Mouse (Mus musculus) spleen, adult 12 weeks (tissue): Measurements from ENCODE around the gene Fam69b.
A peak's percentile ranks its signal among the peaks of the same experiment; 100 is the strongest.

Source experiments
- DNase-seq: peaks from one replicate; pipeline ENCODE4 v3.0.0; 2022; ENCODE audit warnings: low spot score

Fam69b gene

DNA sequence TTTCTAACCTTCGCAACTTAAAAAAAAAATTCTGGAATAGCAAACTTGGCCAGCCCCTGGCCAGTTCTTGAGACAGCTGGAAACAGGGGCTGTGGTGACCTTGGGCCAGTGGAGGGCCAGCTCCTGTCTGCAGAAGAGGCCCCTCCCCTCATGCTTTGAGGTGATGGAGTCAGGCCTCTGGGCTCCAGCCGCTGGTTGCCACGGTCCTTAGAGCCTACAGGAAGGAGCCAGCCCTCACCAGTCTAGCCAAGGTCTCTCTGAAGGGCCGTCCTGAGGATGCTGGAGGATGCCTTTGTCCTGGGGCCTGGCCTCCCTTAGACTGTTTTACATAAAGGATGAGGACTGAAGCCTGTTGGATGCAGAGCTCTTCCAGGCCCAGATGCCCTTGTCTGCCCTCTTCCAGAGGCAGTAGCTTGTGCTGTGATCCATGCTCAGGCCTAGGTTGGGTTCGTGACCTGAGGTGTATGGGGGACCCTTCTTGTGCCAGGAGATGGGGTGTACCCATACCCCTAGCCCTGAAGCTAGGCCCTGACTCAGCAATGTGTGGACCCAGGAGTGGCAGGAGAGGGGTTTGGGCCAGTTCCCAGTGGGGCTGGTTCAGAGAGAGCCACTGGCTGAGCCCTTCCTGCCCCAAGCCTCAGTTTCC is 658 bp downstream of the Fam69b start:
- DNase-seq = no peak

DNA sequence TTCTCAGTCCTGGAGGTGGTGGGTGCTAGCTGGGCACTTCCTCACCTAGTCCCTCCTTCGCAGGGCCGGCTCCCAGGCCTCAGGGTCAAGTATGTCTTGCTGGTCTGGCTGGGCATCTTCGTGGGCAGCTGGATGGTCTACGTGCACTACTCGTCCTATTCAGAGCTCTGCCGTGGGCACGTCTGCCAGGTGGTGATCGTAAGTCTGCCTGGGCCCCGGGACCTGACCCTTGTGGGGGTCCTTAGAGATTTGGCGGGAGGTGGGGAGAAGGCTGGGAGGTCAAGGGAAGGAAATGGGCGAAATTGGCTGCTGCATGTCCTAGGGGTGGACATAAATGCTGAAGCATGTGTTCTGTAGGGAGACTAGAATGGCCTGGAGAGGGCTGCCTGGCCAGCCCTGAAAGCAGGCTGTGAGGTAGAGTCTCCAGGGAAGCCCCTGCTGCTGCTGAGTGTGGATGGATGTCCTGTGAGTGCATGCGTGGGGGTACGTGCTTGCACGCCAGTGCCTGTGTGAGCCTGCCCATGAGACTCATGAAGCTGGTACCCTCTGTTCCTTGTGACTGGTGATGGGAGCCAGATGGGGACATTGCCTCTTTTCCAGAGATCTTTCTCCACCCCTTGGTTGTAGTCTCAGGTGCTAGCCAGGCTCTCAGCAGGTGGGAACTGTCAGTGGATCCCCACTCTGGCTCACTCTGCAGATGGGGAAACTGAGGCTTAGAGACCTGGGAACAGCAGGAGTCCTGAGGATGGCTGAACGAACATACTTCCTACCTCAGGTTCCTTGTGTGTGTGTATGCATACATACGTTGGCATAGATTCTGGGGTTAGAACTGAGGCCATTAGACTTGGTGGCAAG is 4.5 kb downstream of the Fam69b start:
- no peak for DNase-seq

GRCm38 (mm10) chr2:26633953-26634530 is 5.8 kb downstream of the Fam69b start:
- DNase-seq = no peak

- DNase-seq = no peak
Measured at GRCm38 (mm10) chr2:26634629-26635488, 6.6 kb downstream of the Fam69b start.

DNA sequence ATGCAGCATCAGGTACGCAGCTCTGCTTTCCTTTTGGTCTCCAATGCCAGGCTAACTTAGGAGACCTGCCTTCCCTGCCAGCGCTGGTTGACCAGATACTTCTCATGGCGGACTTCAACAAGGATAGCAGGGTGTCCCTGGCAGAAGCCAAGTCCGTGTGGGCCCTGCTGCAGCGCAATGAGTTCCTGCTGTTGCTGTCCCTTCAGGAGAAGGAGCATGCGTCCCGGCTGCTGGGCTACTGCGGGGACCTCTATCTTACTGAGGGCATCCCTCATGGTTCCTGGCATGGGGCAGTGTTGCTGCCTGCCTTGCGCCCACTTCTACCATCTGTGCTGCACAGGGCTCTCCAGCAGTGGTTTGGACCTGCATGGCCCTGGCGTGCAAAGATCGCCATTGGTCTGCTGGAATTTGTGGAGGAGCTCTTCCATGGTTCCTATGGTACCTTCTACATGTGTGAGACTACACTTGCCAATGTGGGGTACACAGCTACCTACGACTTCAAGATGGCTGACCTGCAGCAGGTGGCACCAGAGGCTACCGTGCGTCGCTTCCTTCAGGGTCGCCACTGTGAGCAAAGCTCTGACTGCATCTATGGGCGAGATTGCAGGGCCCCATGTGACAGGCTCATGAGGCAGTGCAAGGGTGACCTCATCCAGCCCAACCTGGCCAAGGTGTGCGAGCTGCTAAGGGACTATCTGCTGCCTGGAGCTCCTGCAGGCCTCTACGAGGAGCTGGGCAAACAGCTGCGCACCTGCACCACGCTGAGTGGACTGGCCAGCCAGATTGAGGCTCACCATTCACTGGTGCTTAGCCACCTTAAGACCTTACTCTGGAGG is 7.5 kb downstream of the Fam69b start:
- no peak for DNase-seq

- no peak for DNase-seq
Measured at GRCm38 (mm10) chr2:26636325-26636635, 8.0 kb downstream of the Fam69b start.

DNA sequence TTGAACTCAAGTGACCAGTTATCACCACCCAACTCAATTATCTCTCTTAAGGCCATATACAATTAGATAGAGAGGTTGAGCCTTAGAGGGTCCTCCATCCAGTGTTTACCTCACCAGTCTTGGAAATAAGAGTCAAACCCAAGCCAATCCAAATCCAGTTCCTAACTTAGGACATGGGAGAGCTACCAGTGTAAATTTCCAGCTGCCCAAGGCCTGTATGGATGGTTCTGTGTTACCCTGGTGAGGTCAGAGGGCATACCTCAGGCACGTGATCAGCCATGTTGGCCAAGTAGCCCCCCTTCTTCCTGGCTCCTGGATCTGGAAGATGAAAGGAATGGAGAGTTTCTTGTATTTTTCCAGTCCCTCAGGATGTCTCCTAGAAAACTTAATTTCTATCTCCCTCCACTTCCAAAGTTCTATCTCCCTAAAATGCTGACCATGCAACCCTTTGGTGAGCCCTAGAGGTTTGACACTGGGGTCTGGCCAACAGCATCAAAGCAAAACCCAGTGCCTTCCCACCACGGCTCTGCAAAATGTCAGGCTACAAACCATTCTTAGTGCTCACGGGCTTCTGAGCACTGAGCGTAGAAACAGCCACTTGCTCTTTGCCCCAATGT is 9.2 kb downstream of the Fam69b start:
- DNase-seq = no peak

DNA sequence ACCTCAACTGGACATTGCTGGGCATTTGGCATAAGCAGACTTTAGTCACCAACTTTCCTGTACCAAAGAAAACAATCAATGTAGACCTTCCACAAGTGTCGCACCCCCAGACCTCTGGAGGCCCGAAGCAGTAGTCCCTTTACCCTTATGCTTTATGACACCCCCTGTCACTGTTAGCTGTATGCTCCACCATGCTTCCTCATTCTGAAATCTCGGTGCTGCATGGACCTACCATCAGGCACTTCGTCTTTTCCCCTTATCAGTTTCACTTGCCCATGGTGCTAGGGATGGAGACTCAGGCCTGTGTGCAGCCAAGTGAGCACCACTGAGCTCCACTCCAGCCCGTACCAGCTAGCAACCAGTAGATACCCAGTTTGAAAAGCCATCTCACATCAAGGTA is 9.8 kb downstream of the Fam69b start:
- DNase-seq = no peak

- DNase-seq = no peak
Measured at GRCm38 (mm10) chr2:26638572-26638971, 10.3 kb downstream of the Fam69b start.

GRCm38 (mm10) chr2:26639083-26639482 is 10.8 kb downstream of the Fam69b start:
- DNase-seq = peak; percentile 49

DNA sequence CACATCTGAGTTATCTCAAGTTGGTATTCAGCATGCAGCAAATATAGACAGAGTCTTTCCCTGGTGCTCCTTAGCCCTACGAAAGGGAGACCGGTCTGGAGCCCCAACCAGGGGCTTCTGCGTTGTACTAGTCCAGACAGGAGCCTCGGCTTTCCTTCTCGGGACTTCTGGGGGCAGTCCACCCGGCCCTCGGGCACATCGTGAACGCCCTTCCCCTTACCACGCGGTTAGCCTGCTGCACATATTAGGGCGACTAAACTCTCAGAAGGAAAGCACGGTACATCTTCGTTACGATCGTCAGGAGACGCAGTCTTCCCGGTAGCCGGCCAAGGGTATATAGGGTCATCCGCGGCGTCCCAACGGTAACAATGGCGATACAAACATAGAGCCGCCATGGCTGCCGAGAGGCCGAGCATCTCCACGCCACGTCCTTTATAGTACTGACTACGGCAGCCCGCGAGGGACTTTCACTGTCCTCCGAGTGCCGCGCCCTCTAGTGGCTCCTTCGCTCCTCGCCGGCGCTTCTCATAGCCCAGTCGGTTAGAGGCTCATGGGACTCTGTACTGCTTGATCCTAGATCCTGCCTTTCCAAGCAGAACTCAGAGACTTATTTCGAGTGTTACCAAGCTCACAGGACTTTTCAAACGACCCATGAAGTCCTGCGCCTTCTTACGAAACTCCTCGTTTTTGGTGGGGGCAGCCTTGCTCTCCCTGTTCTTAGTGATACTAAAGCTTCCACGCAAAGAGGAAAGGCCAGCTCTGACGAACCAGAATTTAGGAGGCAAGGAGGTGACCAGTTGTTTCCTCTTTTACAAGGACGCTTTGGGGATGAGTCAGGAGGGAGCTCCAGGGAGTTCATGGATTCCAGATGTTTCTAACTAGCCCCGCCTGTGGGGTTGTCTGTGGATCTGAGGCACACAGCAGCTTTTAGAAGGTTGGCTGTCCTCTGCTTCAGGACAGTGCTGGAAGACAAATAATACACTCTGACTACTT is 11.9 kb downstream of the Fam69b start:
- peak; percentile 85 for DNase-seq

DNA sequence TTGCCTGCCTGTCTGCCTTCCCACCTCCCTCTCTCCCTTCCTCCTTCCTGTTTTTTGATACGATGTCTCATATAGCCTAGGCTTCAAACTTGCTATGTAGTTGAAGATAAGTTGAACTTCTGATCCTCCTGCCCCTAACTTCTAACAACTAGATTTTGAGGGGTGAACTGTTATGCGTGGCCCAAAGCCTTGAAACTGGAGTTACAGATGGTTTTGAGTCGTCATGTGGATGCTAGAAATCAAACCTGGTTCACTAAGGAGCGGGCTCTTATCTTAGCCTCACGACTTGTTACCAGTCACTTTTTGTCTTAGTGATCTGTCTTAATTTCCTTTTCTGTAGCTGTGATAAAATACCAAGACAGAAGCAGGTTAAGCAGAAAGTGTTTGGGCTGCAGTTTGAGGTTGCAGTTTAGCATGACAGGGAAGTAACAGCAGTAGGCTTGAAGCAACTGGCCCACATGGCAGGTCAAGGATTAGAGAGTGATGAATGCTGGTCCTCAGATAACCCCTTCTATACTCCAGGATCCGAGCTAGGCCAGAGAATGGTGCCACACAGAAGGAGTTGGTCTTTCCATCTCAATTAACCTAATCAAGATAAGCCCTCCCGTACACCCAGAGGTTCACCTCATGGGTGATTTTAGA is 12.9 kb downstream of the Fam69b start:
- no peak for DNase-seq

DNA sequence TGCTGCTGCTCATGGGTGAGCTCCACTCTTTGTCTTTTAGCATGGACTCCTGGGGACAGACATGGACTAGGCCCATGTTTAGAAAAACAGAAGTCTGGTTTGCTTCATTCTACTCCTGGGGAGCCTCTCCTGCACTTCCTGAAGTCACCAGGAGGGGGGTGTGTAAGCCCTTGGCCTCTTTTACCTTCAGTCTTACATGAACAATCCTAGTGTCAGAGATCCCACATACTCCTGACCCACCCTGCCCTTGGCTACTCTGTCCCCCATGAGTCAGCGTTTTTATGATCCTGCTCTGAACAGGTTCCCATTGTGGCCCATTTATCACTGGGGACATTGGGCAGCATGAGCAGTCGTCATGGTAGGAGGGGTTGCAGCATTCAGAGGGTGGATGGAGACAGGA is 15.7 kb downstream of the Fam69b start:
- DNase-seq = peak; percentile 50

- peak; percentile 70 for DNase-seq
Measured at GRCm38 (mm10) chr2:26646643-26647293, 18.5 kb downstream of the Fam69b start.

- no peak for DNase-seq
Measured at GRCm38 (mm10) chr2:26654687-26655086, 26.4 kb downstream of the Fam69b start.

DNA sequence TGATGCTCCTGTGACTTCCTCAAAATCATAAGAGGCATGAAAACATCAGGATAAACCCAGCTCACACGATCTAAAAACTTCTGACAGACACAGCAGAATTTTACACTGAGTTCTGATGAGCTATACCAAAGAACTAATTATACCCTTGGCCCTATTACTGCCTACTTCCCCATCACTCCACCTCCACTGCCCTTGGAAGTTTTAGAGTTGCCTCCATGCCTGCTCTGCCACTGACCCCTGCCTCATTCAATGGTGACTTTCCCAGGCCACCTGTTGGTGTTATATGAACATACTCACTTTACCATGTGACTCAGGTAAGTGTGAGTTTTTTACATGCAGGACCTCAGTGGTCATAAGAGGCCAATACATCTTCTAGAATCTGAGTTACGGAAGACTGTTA is 29.2 kb downstream of the Fam69b start:
- no peak for DNase-seq

GRCm38 (mm10) chr2:26661143-26661752 is 33.0 kb downstream of the Fam69b start:
- no peak for DNase-seq

GRCm38 (mm10) chr2:26661768-26662508 is 33.7 kb downstream of the Fam69b start:
- no peak for DNase-seq
